Mouse (Mus musculus) heart, postnatal 14 days (tissue): ENCODE data around the gene Rxrg. TPM values are rescaled to one million over a fixed set of nuclear protein-coding genes. Genes with fewer than 3 reads are reported as not detected.

Experiments
- DNase-seq, 2 experiments: peaks; one replicate each; pipeline ENCODE4 v3.0.0; 2021 to 2022
- intact Hi-C: fragments of 180-260 bp; cut with DNase I; formaldehyde crosslinking; loops from one replicate; pipeline ENCODE4 v1.15.1; 2025
- long read RNA-seq, 2 experiments: library from polyadenylated mRNA; stranded (forward); transcript quantifications; one replicate each; pipeline ENCODE4 v2.0.0; 2021
- total RNA-seq, 2 experiments: library from RNA; stranded (reverse); gene quantifications; 2 replicates each; pipeline ENCODE4 v1.2.3; 2021

The Rxrg gene
- 10 to 100 TPM; 45.9 to 46.8 TPM for total RNA-seq
- long read RNA-seq, experiment 1, transcript Rxrg-201 (10 exons, 2,110 nt) = minor isoform, 7 of 67 reads
- long read RNA-seq, experiment 1, transcript Rxrg-202 (9 exons, 1,630 nt) = major isoform, 55 of 67 reads
- long read RNA-seq, experiment 1, partial matches to known transcripts = 0 of 67 reads
- long read RNA-seq, experiment 1, other reads (novel, unspliced or antisense) = 5 of 67 reads
- long read RNA-seq, experiment 2, transcript Rxrg-202 (9 exons, 1,630 nt) = major isoform, 50 of 67 reads
- long read RNA-seq, experiment 2, transcript Rxrg-201 (10 exons, 2,110 nt) = minor isoform, 6 of 67 reads
- long read RNA-seq, experiment 2, partial matches to known transcripts = 2 of 67 reads
- long read RNA-seq, experiment 2, other reads (novel, unspliced or antisense) = 9 of 67 reads

- intact Hi-C loops = no loop called here
- peak; percentile 51 to 59 for DNase-seq
These were observed at the start of gene Rxrg for GRCm38 (mm10) chr1:167598255-167599081. Rxrg (plus strand) TSS chr1:167598384.

GRCm38 (mm10) chr1:167549324-167549723, 48.9 kb upstream of the Rxrg start:
- intact Hi-C loops = no loop called here
- no peak for DNase-seq

DNA sequence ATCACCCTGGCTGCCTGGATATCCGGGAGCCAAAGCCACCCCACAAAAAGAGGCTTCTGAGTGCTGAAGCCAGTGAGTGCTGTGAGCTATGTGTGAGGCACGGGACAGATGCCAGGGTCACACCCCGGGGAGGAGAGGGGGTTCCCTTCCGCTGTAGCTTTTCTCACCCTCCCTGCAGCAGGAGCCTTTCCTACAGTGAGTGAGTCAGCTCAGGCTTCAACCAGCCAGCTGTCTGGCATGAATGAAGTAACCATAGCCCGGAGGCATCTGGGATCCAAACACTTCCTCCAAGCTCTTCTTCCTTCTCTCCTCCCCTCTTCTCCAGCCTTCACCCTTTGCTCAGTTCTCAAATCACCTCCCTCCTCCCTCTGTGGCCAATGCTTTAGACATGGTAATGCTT, 46.6 kb upstream of the Rxrg start:
- peak; percentile 35 to 46 for DNase-seq

GRCm38 (mm10) chr1:167553959-167554526, 44.1 kb upstream of the Rxrg start:
- intact Hi-C loops = no loop called here
- no peak for DNase-seq

More for the DNA sequence above, 46.6 kb upstream of the Rxrg start:
- intact Hi-C loops = no loop called here

DNA sequence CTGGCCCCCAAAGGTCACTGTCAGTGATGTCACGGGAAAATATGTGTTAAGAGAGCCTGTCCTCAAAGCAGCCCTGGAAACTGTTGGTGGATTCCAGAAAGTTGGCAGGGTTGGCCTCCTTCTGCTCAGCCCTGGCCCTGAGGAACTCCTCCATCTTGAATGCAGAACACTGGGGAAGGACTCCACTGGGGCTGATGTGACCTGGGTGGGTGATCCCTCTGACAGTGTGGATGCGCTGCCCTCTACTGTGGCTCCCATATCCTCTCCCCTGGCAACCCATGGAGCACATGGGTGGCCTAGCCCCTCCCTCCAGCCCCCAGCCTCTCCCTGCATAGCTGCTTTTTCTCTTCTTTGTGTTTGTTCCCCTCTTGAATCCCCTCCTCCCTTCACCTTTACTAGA, 31.6 kb upstream of the Rxrg start:
- no peak for DNase-seq

GRCm38 (mm10) chr1:167579131-167579530, 19.1 kb upstream of the Rxrg start:
- DNase-seq = no peak
- intact Hi-C loops = no loop called here

More for the DNA sequence above, 31.6 kb upstream of the Rxrg start:
- intact Hi-C loops = no loop called here

DNA sequence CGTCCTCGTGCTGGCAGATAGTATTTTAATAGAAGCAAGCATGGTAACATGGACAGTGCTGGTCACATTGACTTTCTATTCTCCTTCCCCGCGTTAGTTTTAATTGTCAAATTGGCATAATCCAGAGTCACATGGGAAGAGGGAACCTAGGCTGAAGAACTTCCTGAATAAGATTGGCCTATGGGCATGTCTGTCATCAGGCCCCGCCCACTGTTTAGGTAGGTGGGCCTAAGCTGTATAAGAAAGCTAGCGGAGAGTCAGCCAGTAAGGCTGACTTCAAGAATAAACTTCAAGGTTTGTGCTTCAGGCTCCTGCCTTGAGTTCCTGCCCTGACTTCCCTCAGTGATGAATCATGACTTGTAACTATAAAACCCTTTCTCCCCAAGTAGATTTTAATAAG, 15.0 kb upstream of the Rxrg start:
- intact Hi-C loops = no loop called here
- DNase-seq = no peak

DNA sequence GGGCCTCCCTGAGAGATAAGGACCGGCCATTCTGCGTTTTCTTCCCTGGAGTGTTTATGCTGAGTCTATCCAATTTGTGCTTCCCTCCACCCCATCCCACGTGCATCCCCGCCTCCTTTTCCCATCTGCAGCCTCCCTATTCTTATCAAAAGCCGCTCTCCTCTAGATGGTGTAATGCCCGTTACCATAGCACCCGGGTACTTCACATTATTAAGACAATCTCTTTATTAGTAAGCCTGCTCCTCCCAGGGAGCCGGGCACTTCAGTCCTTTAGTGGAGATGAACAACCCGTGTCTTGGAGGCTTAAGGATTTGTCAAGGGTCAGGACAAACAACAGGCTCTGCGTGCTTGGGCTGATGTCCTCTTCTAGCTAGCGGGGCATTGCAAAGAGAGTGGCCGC, 14.3 kb upstream of the Rxrg start:
- no peak for DNase-seq
- intact Hi-C loops = no loop called here

DNA sequence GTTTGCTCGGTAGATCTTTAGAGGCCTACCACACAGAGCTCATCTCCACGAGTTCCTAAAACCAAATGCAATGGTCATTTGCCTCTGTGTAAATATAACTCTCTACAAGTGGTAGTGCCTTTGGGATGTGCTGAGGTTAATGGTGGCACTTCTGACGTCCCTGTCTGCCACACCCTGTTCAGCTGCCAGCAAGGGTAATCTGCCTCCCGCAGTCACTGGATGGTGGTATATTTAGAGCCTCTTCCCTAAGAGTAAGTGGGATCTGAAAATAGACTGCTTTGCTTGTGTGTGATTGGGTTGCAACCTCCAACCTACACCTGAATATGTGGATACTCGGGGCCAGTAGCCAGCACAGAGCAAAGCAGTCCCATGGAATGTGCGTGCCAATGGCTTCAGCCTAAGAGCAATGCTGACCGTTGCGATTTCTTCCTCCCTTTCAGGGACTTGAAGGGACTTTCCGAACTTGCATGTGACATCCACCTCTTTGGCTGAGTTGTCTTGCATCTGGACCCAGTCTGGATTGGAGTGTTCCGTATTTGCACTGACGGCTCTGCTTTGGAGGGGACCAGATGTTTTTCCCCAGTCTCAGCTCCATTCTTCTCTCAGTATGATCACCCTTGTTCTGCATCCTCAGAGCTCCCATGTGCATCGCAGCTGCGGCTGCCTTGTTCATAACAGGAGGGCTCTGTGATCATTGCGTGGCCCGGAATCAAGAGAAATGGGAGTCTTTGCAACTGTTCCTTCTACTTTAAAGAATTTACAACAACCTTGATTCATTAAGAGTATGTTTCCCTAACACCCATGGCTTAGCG, 9.2 kb upstream of the Rxrg start:
- intact Hi-C loops = no loop called here
- DNase-seq = no peak

DNA sequence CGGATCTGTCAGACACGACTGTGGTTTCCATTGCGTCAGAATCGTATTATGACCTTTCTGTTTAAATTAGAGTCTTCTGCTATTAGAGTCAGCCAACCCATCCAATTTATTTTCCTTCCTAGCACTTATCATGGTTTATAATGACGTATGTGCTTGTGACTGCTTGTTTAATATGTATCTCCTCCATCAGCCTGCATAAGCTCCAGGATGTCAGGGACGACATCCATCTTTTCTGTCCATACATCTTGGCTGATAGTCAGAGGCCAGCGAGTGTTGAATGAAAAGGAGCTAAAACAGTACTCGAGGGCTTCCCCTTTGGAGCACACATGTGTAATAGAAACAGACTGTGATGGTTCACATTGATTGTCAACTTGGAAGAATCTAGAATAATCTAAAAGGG, 6.0 kb upstream of the Rxrg start:
- DNase-seq = no peak
- intact Hi-C loops = no loop called here

DNA sequence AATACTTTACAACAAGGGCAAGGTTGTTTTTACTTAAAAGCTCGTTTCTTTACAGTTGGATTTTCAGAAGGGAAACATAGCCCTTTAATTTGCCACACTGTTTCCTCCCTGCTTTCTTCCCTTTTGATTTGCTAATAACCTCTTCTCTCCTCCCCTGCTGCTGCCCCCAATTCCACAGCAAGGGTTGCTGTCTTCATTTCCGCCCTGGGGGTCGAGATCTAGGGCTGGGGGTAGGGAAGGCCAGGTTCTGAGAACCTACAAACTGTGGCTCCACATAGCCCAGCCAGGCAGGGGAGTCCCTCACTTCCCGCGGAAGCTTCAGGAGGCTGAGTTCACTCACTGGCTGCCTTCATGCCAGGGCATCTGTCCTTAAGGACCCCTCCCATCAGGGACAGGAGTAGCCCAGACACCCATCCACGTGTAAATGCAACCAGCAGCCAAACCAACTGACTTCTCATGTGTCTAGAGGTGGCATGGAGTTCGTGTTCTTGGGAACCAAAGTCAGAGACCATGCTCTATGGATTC, 1.1 kb downstream of the Rxrg start:
- intact Hi-C loops = no loop called here
- no peak for DNase-seq

GRCm38 (mm10) chr1:167608201-167608741, 10.1 kb downstream of the Rxrg start:
- intact Hi-C loops = no loop called here
- DNase-seq = no peak

GRCm38 (mm10) chr1:167617131-167617530, 18.9 kb downstream of the Rxrg start:
- intact Hi-C loops = no loop called here
- no peak for DNase-seq

DNA sequence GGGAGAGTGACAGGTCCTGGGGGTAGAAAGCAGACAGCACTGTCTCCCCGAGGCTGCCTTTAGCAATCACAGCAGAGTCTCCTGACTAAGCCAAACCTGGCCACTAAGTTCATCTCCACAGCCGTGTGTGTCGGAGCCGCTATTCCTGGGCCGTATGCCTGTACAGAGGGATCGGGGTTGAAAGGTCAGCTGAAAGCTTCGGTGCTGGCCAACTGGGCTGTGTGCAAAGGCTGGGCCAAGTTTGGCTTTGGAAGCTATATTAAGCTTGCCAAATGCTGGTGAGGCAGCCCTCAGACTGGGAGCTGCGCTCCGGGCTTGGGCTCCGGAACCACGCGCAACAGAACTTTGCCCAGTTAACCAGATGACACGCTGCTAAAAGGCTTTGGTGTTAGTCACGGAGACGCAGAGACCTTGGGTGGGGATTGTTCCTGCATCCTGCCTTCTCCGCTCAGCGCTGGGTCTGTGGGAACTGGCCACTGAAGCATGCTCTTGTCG, 19.9 kb downstream of the Rxrg start:
- peak; percentile 53 to 67 for DNase-seq
- intact Hi-C loops = no loop called here

DNA sequence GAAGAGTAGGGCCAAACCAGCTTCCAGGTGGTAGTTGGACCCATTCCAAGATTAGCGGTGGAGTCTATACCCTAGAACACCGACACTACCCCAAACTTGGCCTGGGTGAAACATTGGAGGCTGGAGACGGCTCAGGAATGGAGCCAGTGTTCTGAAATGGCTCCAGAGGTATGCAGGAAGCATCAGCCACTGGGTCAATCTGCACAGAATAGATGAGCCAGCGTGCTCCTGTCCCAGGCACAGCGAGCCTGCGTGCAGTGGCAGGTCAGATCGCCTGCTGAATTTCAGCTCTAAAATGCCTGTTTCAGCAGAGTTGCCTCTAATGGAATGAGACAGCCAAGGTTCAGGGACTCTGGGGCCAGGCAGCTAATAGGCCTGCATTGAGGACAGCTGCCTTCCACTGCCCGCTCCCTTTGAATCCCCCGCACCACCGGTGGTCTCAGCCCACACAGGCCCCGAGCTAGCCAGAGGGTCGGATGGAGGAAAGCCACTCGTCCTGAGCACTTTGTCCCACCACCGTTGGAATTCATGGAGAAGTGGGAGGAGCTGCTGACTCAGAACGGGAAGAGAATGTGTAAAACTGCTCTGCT, 22.1 kb downstream of the Rxrg start:
- intact Hi-C loops = loop anchor here (5.0 kb wide), 1 partner anchor 168 kb away; no protein-coding TSS in a partner anchor
- DNase-seq = no peak

- no peak for DNase-seq
- intact Hi-C loops = no loop called here
These were observed 26.9 kb downstream of the Rxrg start for GRCm38 (mm10) chr1:167625098-167625497.

GRCm38 (mm10) chr1:167631765-167632164, 33.6 kb downstream of the Rxrg start:
- no peak for DNase-seq
- intact Hi-C loops = no loop called here

DNA sequence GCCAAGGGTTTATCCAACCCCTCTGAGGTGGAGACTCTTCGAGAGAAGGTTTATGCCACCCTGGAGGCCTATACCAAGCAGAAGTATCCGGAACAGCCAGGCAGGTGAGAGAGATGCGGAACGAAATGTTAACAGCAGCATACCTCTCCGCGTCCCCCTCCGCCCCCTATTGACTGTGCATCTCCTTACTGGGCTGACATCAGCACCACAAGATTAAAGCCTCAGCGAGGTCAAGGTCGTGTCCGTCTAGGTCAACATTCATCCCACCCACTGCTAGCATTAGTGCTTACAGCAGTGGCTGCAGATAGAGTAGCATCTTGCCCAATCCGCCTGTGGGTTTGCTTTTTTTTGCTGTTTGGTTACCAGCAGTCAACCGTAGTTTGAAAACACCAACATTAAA, 37.5 kb downstream of the Rxrg start:
- no peak for DNase-seq
- intact Hi-C loops = loop anchor here (2.0 kb wide), 1 partner anchor 221 kb away; no protein-coding TSS in a partner anchor

DNA sequence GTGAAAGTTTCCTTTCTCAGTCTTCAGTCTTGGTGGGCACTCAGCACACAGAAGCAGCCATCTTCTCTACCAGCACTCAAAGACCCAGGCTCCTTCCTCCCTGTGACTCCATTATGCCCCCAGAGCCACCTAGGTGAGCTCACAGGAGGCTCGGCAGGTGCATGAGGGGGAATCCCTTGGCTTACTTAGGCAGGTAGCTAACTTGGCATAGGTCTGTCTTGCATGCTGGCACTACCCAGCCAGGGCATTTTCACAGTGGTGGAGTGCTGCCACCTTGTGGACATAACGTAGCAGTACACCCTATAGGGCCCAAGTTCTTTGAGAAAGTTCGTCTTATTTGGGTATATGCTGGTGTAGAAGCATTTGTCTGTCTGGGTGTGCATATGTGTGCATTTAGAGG, 38.8 kb downstream of the Rxrg start:
- intact Hi-C loops = loop anchor here (2.0 kb wide), 1 partner anchor 222 kb away; no protein-coding TSS in a partner anchor
- DNase-seq = peak; percentile 57 to 71
